Mouse (Mus musculus) megakaryocyte-erythroid progenitor cell, adult 5-6 weeks (primary cell): ENCODE data around the gene Nupl2. TPM values are rescaled to one million over a fixed set of nuclear protein-coding genes. Genes with fewer than 3 reads are reported as not detected.

Experiments used
- ATAC-seq: replicated peaks from 2 replicates; pipeline ENCODE4 v1.8.0; 2016; ENCODE audit warnings: mild to moderate bottlenecking, inconsistent platforms; ENCODE audit not compliant: severe bottlenecking, poor library complexity, low FRiP score, low TSS enrichment
- total RNA-seq, 2 experiments: library from RNA; stranded (forward) in 1 of 2; stranded (reverse) in 1 of 2; fragments of 200-1000, 215-1000 nt in 1 of 2; fragments of >200 nt in 1 of 2; fragmentation: Nextera tagmentation in 1 of 2; gene quantifications; 2 replicates each; pipeline ENCODE4 v1.2.3; 2014 to 2017

Gene Nupl2
- total RNA-seq, 2 experiments from 2014 or later: 7.5 to 24.4 TPM

- ATAC-seq: no peak
Measured at GRCm38 (mm10) chr5:24203266-24203665, 38.5 kb downstream of the Nupl2 start.

- ATAC-seq: no peak
Measured at GRCm38 (mm10) chr5:24207965-24208364, 43.2 kb downstream of the Nupl2 start.

- ATAC-seq: peak; percentile 75
Measured at GRCm38 (mm10) chr5:24208505-24208904, 43.7 kb downstream of the Nupl2 start.

GRCm38 (mm10) chr5:24213861-24214546, 49.2 kb downstream of the Nupl2 start:
- ATAC-seq: peak; percentile 52; the same call in 1 of the 2 replicates

GRCm38 (mm10) chr5:24214547-24214878, 49.8 kb downstream of the Nupl2 start:
- ATAC-seq: no peak

- no peak for ATAC-seq
Measured at GRCm38 (mm10) chr5:24214900-24215299, 50.1 kb downstream of the Nupl2 start.

Other genes with a start within 250 kb of the Nupl2 start
- gene Fam126a, start 134.3 kb upstream of the Nupl2 start, total RNA-seq (2014; fragmentation: Nextera tagmentation): 46.6 and 46.8 TPM in 2 replicates
- 58.4 TPM in 2 replicates for gene Fam126a, start 134.3 kb upstream of the Nupl2 start, total RNA-seq (2017)
- gene Klhl7, start 64.4 kb upstream of the Nupl2 start, total RNA-seq (2014; fragmentation: Nextera tagmentation): 11.1 and 13.7 TPM in 2 replicates
- gene Klhl7, start 64.4 kb upstream of the Nupl2 start, total RNA-seq (2017): 23.1 and 32.8 TPM in 2 replicates
- gene Kcnh2, start 186.6 kb downstream of the Nupl2 start, total RNA-seq (2014; fragmentation: Nextera tagmentation): 1.2 TPM in 1 of 2 replicates, not detected in the other
- not detected in 2 replicates for gene Kcnh2, start 186.6 kb downstream of the Nupl2 start, total RNA-seq (2017)
- not detected in 2 replicates for gene Nos3, start 199.8 kb downstream of the Nupl2 start, total RNA-seq (2014; fragmentation: Nextera tagmentation)
- 0.23 TPM in 1 of 2 replicates, not detected in the other for gene Nos3, start 199.8 kb downstream of the Nupl2 start, total RNA-seq (2017)
- gene Atg9b, start 227.2 kb downstream of the Nupl2 start, total RNA-seq (2014; fragmentation: Nextera tagmentation): 1.9 and 5.2 TPM in 2 replicates
- 1.1 and 7.3 TPM in 2 replicates for gene Atg9b, start 227.2 kb downstream of the Nupl2 start, total RNA-seq (2017)
- gene Abcb8, start 228.7 kb downstream of the Nupl2 start, total RNA-seq (2014; fragmentation: Nextera tagmentation): 59.4 and 83.4 TPM in 2 replicates
- gene Abcb8, start 228.7 kb downstream of the Nupl2 start, total RNA-seq (2017): 8.3 and 24.8 TPM in 2 replicates
- 1.4 TPM in 1 of 2 replicates, not detected in the other for gene Asic3, start 248.4 kb downstream of the Nupl2 start, total RNA-seq (2014; fragmentation: Nextera tagmentation)
- not detected in 2 replicates for gene Asic3, start 248.4 kb downstream of the Nupl2 start, total RNA-seq (2017)